Mouse (Mus musculus) MEL (cell line): ENCODE results near the gene P3h3. TPM values are rescaled to one million over a fixed set of nuclear protein-coding genes. Genes with fewer than 3 reads are reported as not detected.

Experiments used
- DNase-seq: peaks from one replicate; pipeline ENCODE4 v3.0.0; 2011; ENCODE audit warnings: low read depth, low spot score
- H3K27ac ChIP-seq: 2 replicates; pipeline ENCODE4 v1.5.1; 2012; ENCODE audit warnings: low read depth, mild to moderate bottlenecking, control low read depth, low read length, moderate library complexity; ENCODE audit not compliant: control insufficient read depth
- H3K27me3 ChIP-seq, 2 experiments: fragments of 150-350 bp in 1 of 2; sonication (generic) in 1 of 2; 2 replicates each; pipeline ENCODE4 v1.6.1; 2012; ENCODE audit warnings: low read length in 2 of 2, mild to moderate bottlenecking in 2 of 2, improper control_type of control experiment in 1 of 2, moderate library complexity in 1 of 2; ENCODE audit not compliant: insufficient read depth in 2 of 2, control insufficient read depth in 1 of 2
- H3K36me3 ChIP-seq, 2 experiments: 2 replicates each; pipeline ENCODE4 v1.6.1; 2012 to 2014; ENCODE audit warnings: low read length in 2 of 2, improper control_type of control experiment in 1 of 2, inconsistent platforms in 1 of 2, mild to moderate bottlenecking in 1 of 2; ENCODE audit not compliant: insufficient read depth in 2 of 2, control insufficient read depth in 1 of 2
- H3K4me1 ChIP-seq, 2 experiments: fragments of 150-350 bp in 1 of 2; sonication (generic) in 1 of 2; 2 replicates each; pipeline ENCODE4 v1.6.1; 2012; ENCODE audit warnings: low read length in 2 of 2, improper control_type of control experiment in 1 of 2, mild to moderate bottlenecking in 1 of 2; ENCODE audit not compliant: insufficient read depth in 2 of 2, control insufficient read depth in 1 of 2
- H3K4me3 ChIP-seq, 2 experiments: fragments of 150-350 bp in 1 of 2; sonication (generic) in 1 of 2; 2 replicates each; pipeline ENCODE4 v1.5.1; 2012; ENCODE audit warnings: low read depth in 2 of 2, low read length in 2 of 2, mild to moderate bottlenecking in 2 of 2, moderate library complexity in 2 of 2, control low read depth in 1 of 2, improper control_type of control experiment in 1 of 2; ENCODE audit not compliant: control insufficient read depth in 1 of 2, insufficient read depth in 1 of 2
- H3K79me2 ChIP-seq: 2 replicates; pipeline ENCODE4 v1.6.1; 2012; ENCODE audit warnings: mild to moderate bottlenecking, low read length, moderate library complexity; ENCODE audit not compliant: control insufficient read depth, poor library complexity, insufficient read depth
- H3K9ac ChIP-seq: 2 replicates; pipeline ENCODE4 v1.6.1; 2012; ENCODE audit warnings: low read depth, mild to moderate bottlenecking, control low read depth, low read length, moderate library complexity; ENCODE audit not compliant: control insufficient read depth, poor library complexity, severe bottlenecking
- H3K9me3 ChIP-seq: fragments of 150-350 bp; sonication (generic); replicated peaks from 2 replicates; pipeline ENCODE4 v1.6.1; 2012; ENCODE audit warnings: mild to moderate bottlenecking, low read length, improper control_type of control experiment, moderate library complexity; ENCODE audit not compliant: insufficient read depth
- CHD2 ChIP-seq: IDR thresholded peaks from 2 replicates; pipeline ENCODE4 v1.6.1; 2011; ENCODE audit warnings: low read length, improper control_type of control experiment
- GATA1 ChIP-seq: IDR thresholded peaks from 2 replicates; pipeline ENCODE4 v1.6.1; 2011; ENCODE audit warnings: low read depth, low read length, improper control_type of control experiment
- MAX ChIP-seq: IDR thresholded peaks from 2 replicates; pipeline ENCODE4 v1.6.1; 2011; ENCODE audit warnings: low read length, improper control_type of control experiment
- MXI1 ChIP-seq: IDR thresholded peaks from 2 replicates; pipeline ENCODE4 v1.6.1; 2011; ENCODE audit warnings: mild to moderate bottlenecking, low read depth, low read length, improper control_type of control experiment
- MYB ChIP-seq: IDR thresholded peaks from 2 replicates; pipeline ENCODE4 v1.6.1; 2011; ENCODE audit warnings: mild to moderate bottlenecking, low read depth, low read length, improper control_type of control experiment
- NRF1 ChIP-seq: IDR thresholded peaks from 2 replicates; pipeline ENCODE4 v1.6.1; 2014; ENCODE audit warnings: low read depth, mild to moderate bottlenecking, inconsistent platforms, low read length, improper control_type of control experiment, moderate library complexity; ENCODE audit not compliant: poor library complexity, insufficient read depth, severe bottlenecking
- RCOR1 ChIP-seq: IDR thresholded peaks from 2 replicates; pipeline ENCODE4 v1.6.1; 2012; ENCODE audit warnings: low read depth, mild to moderate bottlenecking, inconsistent platforms, low read length, improper control_type of control experiment
- USF2 ChIP-seq, 2 experiments: IDR thresholded peaks; 2 replicates each; pipeline ENCODE4 v1.6.1; 2011 to 2012; ENCODE audit warnings: improper control_type of control experiment in 2 of 2, low read length in 2 of 2, borderline replicate concordance in 1 of 2, inconsistent platforms in 1 of 2, low read depth in 1 of 2, mild to moderate bottlenecking in 1 of 2; ENCODE audit not compliant: insufficient read depth in 1 of 2
- polyA plus RNA-seq, 2 experiments: library from polyadenylated mRNA; stranded (reverse) in 1 of 2; unstranded in 1 of 2; fragments of >175 nt in 1 of 2; fragments of >200 nt in 1 of 2; gene quantifications; 2 replicates each; pipeline versions ENCODE4 v1.2.1 to v1.2.4; 2012; ENCODE audit warnings: low replicate concordance in 2 of 2, low read depth in 1 of 2; ENCODE audit not compliant: insufficient read length in 2 of 2, insufficient read depth in 1 of 2, missing spikeins in 1 of 2
- total RNA-seq: library from RNA; depleted of rRNA; stranded (reverse); fragments of 300-350 nt; gene quantifications from 2 replicates; pipeline ENCODE4 v1.2.3, GENCODE M21; 2012

Gene P3h3
- total and polyA plus RNA-seq, 3 experiments, result 0.23 to 2.1 TPM; not detected in 1

DNA sequence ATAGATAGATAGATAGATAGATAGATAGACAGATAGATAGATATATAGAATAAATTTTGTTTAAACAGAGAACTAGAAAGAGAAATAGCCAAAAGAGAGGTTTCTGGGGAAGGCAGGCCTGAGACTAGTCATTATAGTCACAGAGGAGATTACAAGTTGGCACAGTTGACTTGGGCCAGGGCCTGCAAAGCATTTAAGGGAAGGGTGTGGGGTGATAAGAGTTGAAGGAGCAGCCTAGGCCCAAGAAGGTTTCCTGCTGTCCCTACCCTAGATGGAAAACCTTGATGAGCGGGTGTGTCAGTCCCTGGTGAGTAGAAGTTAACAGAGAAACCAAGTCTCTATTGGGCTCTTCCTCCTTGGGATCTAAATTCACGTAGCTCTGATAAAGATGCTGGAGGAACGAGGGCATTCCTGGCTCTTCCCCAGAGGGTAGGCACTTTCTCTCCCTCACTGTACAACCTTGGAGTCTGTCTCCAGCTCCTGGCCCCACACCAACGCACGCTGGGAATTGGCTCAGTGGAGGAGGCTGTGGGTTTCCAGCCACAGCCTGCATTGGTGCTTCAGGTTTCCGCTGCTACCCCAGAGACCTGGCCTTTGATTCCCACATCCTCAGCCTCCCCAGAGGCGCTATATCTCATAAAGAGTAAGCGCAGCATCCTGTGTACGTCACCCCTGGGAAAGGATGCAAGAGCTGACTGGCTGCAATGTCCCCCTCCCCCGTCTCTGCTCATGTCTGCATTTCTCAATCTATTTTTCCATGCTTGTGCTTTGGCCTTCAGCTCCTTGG lies 27.4 kb upstream of the P3h3 start:
- Histone ChIP-seq H3K27ac (no peak overlapping the region), H3K4me1 (no peaks in the 10 kb centered on the region), H3K4me3 (no peak overlapping the region), H3K9me3 (no peaks in the 10 kb centered on the region), H3K27me3 (peaks cover 8 to 9% of the 10 kb centered on the region in 2 experiments), H3K9ac (no peak overlapping the region), H3K36me3 (no peaks in the 10 kb centered on the region), H3K79me2 (no peaks in the 10 kb centered on the region)
- no peak for DNase-seq
- TF ChIP-seq GATA1 (peak; percentile 18; the same call in 1 of the 2 replicates), CHD2 (no peak)

GRCm38 (mm10) chr6:124883351-124883750 lies 25.8 kb upstream of the P3h3 start:
- no peak for DNase-seq
- Histone ChIP-seq H3K27ac (no peak overlapping the region), H3K79me2 (no peaks in the 10 kb centered on the region), H3K4me3 (no peak overlapping the region), H3K9ac (no peak overlapping the region), H3K36me3 (no peaks in the 10 kb centered on the region), H3K27me3 (peaks cover 8 to 9% of the 10 kb centered on the region in 2 experiments), H3K4me1 (no peaks in the 10 kb centered on the region), H3K9me3 (no peaks in the 10 kb centered on the region)
- TF ChIP-seq USF2 (IDR thresholded peaks at IDR 0.05; ENCODE audit: borderline replicate concordance in 1 of 2, insufficient read depth in 1 of 2, low read depth in 1 of 2, low read length in 2 of 2) (no peak), RCOR1 (no peak), MYB (no peak)

DNA sequence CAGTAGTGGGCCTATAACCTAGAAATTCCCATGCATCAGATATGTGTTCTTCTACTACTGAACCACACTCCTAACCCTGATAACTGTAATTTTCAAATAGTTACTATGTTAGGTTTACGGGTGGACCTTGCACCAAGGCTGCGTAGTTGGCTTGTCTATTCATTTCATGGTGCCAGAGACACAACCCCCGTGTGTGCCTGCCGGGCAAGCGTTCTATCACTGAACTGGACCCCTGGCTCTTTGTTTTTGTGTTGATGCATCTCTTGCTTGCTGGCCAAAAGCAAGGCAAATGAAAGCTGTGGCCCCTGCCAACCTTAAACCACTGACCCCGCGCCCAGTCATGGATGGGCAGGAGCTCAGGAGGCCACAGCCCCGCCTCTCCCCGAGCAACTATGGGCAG lies 24.3 kb upstream of the P3h3 start:
- Histone ChIP-seq H3K36me3 (no peaks in the 10 kb centered on the region), H3K9ac (no peak overlapping the region), H3K9me3 (no peaks in the 10 kb centered on the region), H3K4me3 (no peak overlapping the region), H3K27ac (no peak overlapping the region), H3K4me1 (no peaks in the 10 kb centered on the region), H3K27me3 (peaks cover 8 to 9% of the 10 kb centered on the region in 2 experiments), H3K79me2 (no peaks in the 10 kb centered on the region)
- no peak for DNase-seq
- TF ChIP-seq CHD2 (no peak), MAX (no peak), MXI1 (no peak), NRF1 (no peak)
